Mouse (Mus musculus) left cerebral cortex, postnatal 36 days (tissue): ENCODE results near the gene Tprkb. TPM values are rescaled to one million over a fixed set of nuclear protein-coding genes. Genes with fewer than 3 reads are reported as not detected.
"Not testable (repeated sequence)": the region's sequence is repeated elsewhere in the genome, so short reads cannot be mapped to it uniquely, and the experiment has no call there.

Experiments used
- DNase-seq, 2 experiments: peaks; one replicate each; pipeline ENCODE4 v3.0.0; 2021 to 2022; ENCODE audit warnings: low spot score in 2 of 2, mixed read lengths in 1 of 2
- intact Hi-C: fragments of 180-260 bp; cut with DNase I; formaldehyde crosslinking; loops from one replicate; pipeline ENCODE4 v1.15.1; 2025
- total RNA-seq, 2 experiments: library from RNA; stranded (reverse); gene quantifications; 2 replicates each; pipeline ENCODE4 v1.2.3; 2021

The Tprkb gene
- 10 to 100 TPM; 52.3 to 53.2 TPM for total RNA-seq

DNA sequence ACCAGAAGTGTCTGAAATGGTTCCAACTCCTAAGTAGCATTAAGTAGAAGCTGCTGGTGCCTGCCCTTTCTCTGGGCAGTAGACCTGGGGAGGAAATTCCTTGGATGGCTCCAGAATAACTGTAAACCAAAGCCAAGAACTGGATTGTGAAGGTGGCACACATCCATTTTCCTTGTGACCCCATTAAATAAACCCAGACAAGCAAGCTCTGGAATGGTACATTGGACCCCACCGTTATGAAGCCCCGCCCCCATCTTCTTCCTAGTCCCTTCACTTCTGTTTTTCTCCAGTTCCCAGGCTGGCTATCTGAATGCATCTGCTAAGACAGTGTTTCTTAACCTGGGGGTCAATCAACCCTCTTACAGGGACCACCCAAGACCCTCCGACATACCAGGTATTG, at the start of gene Tprkb:
TSS of gene Tprkb (plus strand) at position 279 of the 400 bp plus-strand sequence.
- DNase-seq: no peak
- intact Hi-C loops: no loop called here

DNA sequence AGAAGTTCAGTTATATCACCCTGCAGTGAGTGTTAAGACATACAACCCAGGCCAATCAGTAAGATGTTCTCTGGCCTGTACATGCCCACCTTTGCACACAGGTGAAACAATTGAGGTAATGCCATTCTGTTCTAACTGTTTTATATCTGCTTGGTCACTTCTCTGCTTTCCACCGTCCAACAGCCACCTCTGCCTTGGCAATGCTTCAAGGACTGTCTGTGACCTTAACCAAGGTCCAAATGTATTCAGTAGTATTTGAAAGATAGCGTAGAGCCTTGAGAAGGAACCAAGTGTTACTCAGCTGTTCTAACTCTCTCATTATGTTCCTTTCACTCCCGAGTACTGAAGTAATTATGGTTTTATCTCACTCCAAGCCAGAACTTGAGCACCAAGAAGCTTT, 49.1 kb upstream of the Tprkb start:
- intact Hi-C loops: no loop called here
- DNase-seq: no peak

DNA sequence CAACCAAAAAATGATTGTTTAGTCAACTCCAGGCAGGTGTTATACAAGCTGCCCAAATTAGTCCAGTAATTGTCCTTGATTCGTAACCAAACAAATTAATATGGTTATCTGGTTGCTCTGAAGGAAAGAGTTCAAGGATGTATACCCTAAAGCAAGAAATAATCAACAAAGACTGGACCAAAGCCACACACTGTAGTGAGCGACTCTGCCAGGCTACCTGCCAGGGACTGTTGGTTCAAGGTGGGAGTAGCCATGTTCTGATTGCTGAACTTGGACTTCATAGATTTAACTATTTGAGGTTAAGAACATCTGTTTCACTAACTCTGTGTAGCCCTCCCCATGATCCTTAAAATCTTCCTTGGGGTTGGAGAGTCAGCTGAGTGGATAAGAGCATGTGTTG, 48.5 kb upstream of the Tprkb start:
- intact Hi-C loops: no loop called here
- DNase-seq: no peak

GRCm38 (mm10) chr6:85863840-85864239, 47.8 kb upstream of the Tprkb start:
- DNase-seq: no peak
- intact Hi-C loops: no loop called here

DNA sequence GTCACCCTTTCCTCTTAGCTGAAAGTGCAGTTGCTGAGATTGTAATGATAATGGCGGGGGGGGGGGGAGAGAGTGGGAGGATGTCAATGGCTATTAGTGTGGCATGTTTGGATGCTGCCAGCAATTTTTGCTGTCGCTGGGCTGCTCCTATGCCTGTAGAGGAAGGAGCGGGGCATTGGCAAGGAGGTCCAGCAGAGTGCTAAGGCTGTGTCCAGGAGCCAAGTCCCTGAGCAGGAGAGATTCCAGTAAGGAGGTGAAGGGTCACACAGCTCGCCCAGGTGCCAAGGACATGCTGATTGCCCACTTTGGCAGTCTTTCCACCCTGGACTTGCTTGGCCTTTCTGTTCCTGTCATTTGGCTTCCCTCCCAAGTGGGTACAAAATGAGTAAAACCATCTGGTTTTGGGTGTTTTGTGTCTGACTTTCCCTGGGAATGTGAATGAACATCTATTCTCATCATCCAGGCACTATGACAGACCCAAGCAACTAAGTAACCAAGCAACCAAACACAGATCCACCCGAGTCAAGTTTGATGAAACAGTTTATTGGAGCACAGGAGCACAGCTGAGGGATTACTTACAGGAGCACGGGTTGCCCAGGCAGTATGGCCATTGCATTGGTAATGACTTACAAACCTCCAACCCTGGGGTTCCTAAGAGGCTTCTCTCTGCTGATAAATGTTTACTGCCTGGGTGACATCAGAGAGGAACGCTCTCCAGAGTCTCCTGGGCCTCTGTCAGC, 46.6 kb upstream of the Tprkb start:
- DNase-seq, intact Hi-C loops: not testable (repeated sequence)

GRCm38 (mm10) chr6:85866166-85866565, 45.5 kb upstream of the Tprkb start:
- intact Hi-C loops, DNase-seq: not testable (repeated sequence)

GRCm38 (mm10) chr6:85866995-85867394, 44.7 kb upstream of the Tprkb start:
- intact Hi-C loops, DNase-seq: not testable (repeated sequence)

GRCm38 (mm10) chr6:85867726-85868690, 43.7 kb upstream of the Tprkb start:
- DNase-seq: no peak
- intact Hi-C loops: no loop called here

GRCm38 (mm10) chr6:85869006-85869405, 42.7 kb upstream of the Tprkb start, which contains the start of gene Nat8f2:
Gene Nat8f2 (minus strand): TSS chr6:85869158.
- DNase-seq, intact Hi-C loops: not testable (repeated sequence)

DNA sequence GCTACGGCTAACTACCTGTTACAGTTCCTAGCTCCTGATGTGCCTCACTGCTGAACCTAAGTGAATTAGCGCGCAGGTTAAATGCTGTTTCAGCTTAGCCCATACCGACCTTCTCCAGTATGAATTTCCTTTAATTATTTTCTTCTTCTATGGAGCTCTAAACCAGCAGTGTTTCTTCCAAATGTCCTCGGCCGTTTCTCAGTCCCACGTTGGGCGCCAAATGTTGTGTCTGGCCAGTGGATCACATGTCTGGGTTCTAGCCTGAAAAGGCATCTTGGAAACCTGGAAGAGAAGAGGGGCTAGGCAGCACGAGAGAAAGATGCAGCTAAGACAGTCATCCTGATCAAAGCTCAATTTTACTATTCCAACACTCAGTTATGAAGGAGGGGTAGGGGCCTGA, 28.4 kb upstream of the Tprkb start:
- intact Hi-C loops: not testable (repeated sequence)

DNA sequence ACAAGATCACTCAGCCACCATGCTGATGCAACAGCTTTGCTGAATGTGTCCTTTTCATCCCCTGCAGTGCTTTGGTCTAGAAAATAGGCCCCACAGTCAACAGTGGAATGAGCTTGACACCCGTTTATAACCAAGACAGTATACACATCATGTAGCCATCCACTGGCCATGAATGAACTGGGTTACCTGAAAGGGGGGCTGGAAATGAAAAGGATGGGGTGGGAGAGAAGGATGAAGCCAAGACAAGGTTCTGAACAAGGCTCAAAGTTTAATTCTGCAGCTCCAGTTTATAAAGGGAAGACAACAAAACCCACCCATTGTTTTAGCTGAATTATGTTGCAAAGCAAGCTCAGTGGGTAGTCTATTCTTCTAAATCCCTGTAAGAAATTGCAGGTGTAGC, 27.4 kb upstream of the Tprkb start:
- no peak for DNase-seq
- intact Hi-C loops: no loop called here

More for the DNA sequence above, 28.4 kb upstream of the Tprkb start:
- DNase-seq: not testable (repeated sequence)

- intact Hi-C loops: no loop called here
These were observed 22.7 kb upstream of the Tprkb start for GRCm38 (mm10) chr6:85888961-85889360.

GRCm38 (mm10) chr6:85895061-85895648, 16.5 kb upstream of the Tprkb start:
- DNase-seq: peak in 1 of 2 experiments; percentile 18
- intact Hi-C loops: loop anchor here (2.0 kb wide), 1 partner anchor 56 kb away; no protein-coding TSS in a partner anchor

More at GRCm38 (mm10) chr6:85888961-85889360, 22.7 kb upstream of the Tprkb start:
- no peak for DNase-seq

GRCm38 (mm10) chr6:85898596-85899475, 12.8 kb upstream of the Tprkb start:
- intact Hi-C loops, DNase-seq: not testable (repeated sequence)

- intact Hi-C loops: loop anchor here (10.0 kb wide), 1 partner anchor 428 kb away; no protein-coding TSS in a partner anchor
- DNase-seq: no peak
These were observed 9.4 kb upstream of the Tprkb start for GRCm38 (mm10) chr6:85902303-85902702.

- DNase-seq: peak; percentile 82 to 83
- intact Hi-C loops: loop anchor here (1.0 to 10.0 kb wide), 2 partner anchors 10 to 430 kb away; no protein-coding TSS in a partner anchor
These were observed 7.0 kb upstream of the Tprkb start, which contains the start of gene Nat8f4 for GRCm38 (mm10) chr6:85904642-85905061. Gene Nat8f4 (minus strand): TSS chr6:85904884.

GRCm38 (mm10) chr6:85906911-85907351, 4.7 kb upstream of the Tprkb start:
- peak; percentile 15 to 35 for DNase-seq
- intact Hi-C loops: loop anchor here (10.0 kb wide), 1 partner anchor 432 kb away; no protein-coding TSS in a partner anchor

DNA sequence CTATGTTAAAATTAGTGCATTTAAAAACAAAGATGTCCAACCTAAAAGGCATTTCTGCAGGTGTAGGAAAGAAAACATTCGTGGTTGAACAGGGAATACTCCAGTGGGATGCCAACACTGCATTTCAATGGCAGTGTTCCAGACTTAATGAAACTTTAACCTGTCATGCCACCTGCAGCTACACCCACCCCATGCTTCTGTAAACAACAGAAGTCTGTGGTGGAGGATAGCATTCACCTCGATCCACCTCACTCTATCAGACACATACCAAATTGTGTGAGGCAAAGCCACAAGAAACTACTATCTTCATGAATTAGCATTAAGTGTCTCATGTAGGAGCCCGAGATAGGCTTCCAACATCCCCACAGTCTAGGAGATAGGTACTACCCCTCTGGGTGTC, 3.3 kb upstream of the Tprkb start:
- no peak for DNase-seq
- intact Hi-C loops: loop anchor here (10.0 kb wide), 1 partner anchor 434 kb away; no protein-coding TSS in a partner anchor
